Mouse (Mus musculus) midbrain, embryonic 16.5 days (tissue): ENCODE measurements around the gene Gpc6. TPM values are rescaled to one million over a fixed set of nuclear protein-coding genes. Genes with fewer than 3 reads are reported as not detected.

Experiments used
- ATAC-seq: fragments of 200-750 bp; cut with Nextera tagmentation; 2 replicates; pipeline ENCODE4 v1.8.0; 2017; ENCODE audit warnings: moderate TSS enrichment
- H3K27ac ChIP-seq: fragments of 300-500 bp; sonication (generic); 2 replicates; pipeline ENCODE4 v1.5.1; 2014; ENCODE audit warnings: mild to moderate bottlenecking, low read length, mixed read lengths
- H3K27me3 ChIP-seq: fragments of 300-500 bp; sonication (generic); 2 replicates; pipeline ENCODE4 v1.6.1; 2014; ENCODE audit warnings: low read depth, low read length, mixed read lengths; ENCODE audit not compliant: control insufficient read depth, insufficient read depth
- H3K36me3 ChIP-seq: fragments of 300-500 bp; sonication (generic); 2 replicates; pipeline ENCODE4 v1.6.1; 2014; ENCODE audit warnings: mild to moderate bottlenecking, low read length, moderate library complexity, mixed read lengths; ENCODE audit not compliant: control insufficient read depth, insufficient read depth
- H3K4me1 ChIP-seq: fragments of 300-500 bp; sonication (generic); 2 replicates; pipeline ENCODE4 v1.6.1; 2014; ENCODE audit warnings: mild to moderate bottlenecking, low read length, mixed read lengths; ENCODE audit not compliant: control insufficient read depth, insufficient read depth
- H3K4me2 ChIP-seq: fragments of 300-500 bp; sonication (generic); 2 replicates; pipeline ENCODE4 v1.6.1; 2014; ENCODE audit warnings: mild to moderate bottlenecking, low read length, mixed read lengths
- H3K4me3 ChIP-seq: fragments of 300-500 bp; sonication (generic); 2 replicates; pipeline ENCODE4 v1.5.1; 2014; ENCODE audit warnings: low read depth, mild to moderate bottlenecking, low read length, moderate library complexity, mixed read lengths
- H3K9ac ChIP-seq: fragments of 300-500 bp; sonication (generic); 2 replicates; pipeline ENCODE4 v1.6.1; 2014; ENCODE audit warnings: low read depth, low read length, mixed read lengths
- H3K9me3 ChIP-seq: fragments of 300-500 bp; sonication (generic); replicated peaks from 2 replicates; pipeline ENCODE4 v1.6.1; 2014; ENCODE audit warnings: mild to moderate bottlenecking, low read length, mixed read lengths; ENCODE audit not compliant: control insufficient read depth, poor library complexity, severe bottlenecking
- WGBS: fragments of 180-500 bp; shearing (Covaris S2); extraction: QIAGEN DNeasy Blood & Tissue Kit; methylation state at CpG from one replicate; pipeline ENCODE4 v1.1.7; 2014; 5-methylcytosine and 5-hydroxymethylcytosine counted together
- polyA plus RNA-seq: library from polyadenylated mRNA; unstranded; fragments of >200 nt; fragmentation: Nextera tagmentation; extraction: Ambion mirVana; gene quantifications from 2 replicates; pipeline ENCODE4 v1.2.1, GENCODE M21; 2015

Gpc6 gene
- polyA plus RNA-seq, 1 experiment from 2014 or later = 19.7 TPM

- no peak overlapping the region for H3K27ac ChIP-seq
- no peak overlapping the region for H3K9ac ChIP-seq
- no peaks in the 10 kb centered on the region for H3K27me3 ChIP-seq
- ATAC-seq = no peak
- no peak overlapping the region for H3K4me3 ChIP-seq
- H3K36me3 ChIP-seq = no peaks in the 10 kb centered on the region
- no peaks in the 10 kb centered on the region for H3K9me3 ChIP-seq
- no peak overlapping the region for H3K4me2 ChIP-seq
- H3K4me1 ChIP-seq = no peaks in the 10 kb centered on the region
- WGBS = 76% methylated on average over 9 of the region's 9 CpGs
These were observed 700.1 kb downstream of the Gpc6 start for GRCm38 (mm10) chr14:117625100-117625710.

- Histone ChIP-seq H3K4me1 (no peaks in the 10 kb centered on the region), H3K9ac (no peak overlapping the region), H3K4me2 (no peak overlapping the region), H3K27ac (no peak overlapping the region), H3K9me3 (no peaks in the 10 kb centered on the region), H3K4me3 (no peak overlapping the region), H3K27me3 (no peaks in the 10 kb centered on the region), H3K36me3 (no peaks in the 10 kb centered on the region)
- peak; percentile 45; the same call in 1 of the 2 replicates for ATAC-seq
- 67% methylated on average over 14 of the region's 14 CpGs for WGBS
These were observed 709.3 kb downstream of the Gpc6 start for GRCm38 (mm10) chr14:117634238-117634940.

- no peak overlapping the region for H3K4me3 ChIP-seq
- ATAC-seq = no peak
- H3K27ac ChIP-seq = no peak overlapping the region
- H3K9me3 ChIP-seq = no peaks in the 10 kb centered on the region
- no peak overlapping the region for H3K4me2 ChIP-seq
- no peaks in the 10 kb centered on the region for H3K4me1 ChIP-seq
- H3K27me3 ChIP-seq = no peaks in the 10 kb centered on the region
- H3K9ac ChIP-seq = no peak overlapping the region
- WGBS = 78% methylated on average over 2 of the region's 2 CpGs
- H3K36me3 ChIP-seq = no peaks in the 10 kb centered on the region
These were observed 716.7 kb downstream of the Gpc6 start for GRCm38 (mm10) chr14:117641853-117642252.

GRCm38 (mm10) chr14:117643069-117643468 lies 718.0 kb downstream of the Gpc6 start:
- WGBS = 84% methylated on average over 1 of the region's 1 CpGs
- H3K9ac ChIP-seq = no peak overlapping the region
- ATAC-seq = no peak
- no peaks in the 10 kb centered on the region for H3K27me3 ChIP-seq
- H3K9me3 ChIP-seq = no peaks in the 10 kb centered on the region
- H3K4me2 ChIP-seq = no peak overlapping the region
- no peaks in the 10 kb centered on the region for H3K4me1 ChIP-seq
- H3K4me3 ChIP-seq = no peak overlapping the region
- no peaks in the 10 kb centered on the region for H3K36me3 ChIP-seq
- H3K27ac ChIP-seq = no peak overlapping the region

GRCm38 (mm10) chr14:117648199-117648960 lies 723.3 kb downstream of the Gpc6 start:
- Histone ChIP-seq H3K9me3 (no peaks in the 10 kb centered on the region), H3K4me1 (no peaks in the 10 kb centered on the region), H3K27me3 (no peaks in the 10 kb centered on the region), H3K4me2 (no peak overlapping the region), H3K9ac (no peak overlapping the region), H3K36me3 (no peaks in the 10 kb centered on the region), H3K4me3 (no peak overlapping the region), H3K27ac (no peak overlapping the region)
- ATAC-seq = no peak
- WGBS = 87% methylated on average over 9 of the region's 9 CpGs

- 98% methylated on average over 4 of the region's 4 CpGs for WGBS
- no peak overlapping the region for H3K4me3 ChIP-seq
- ATAC-seq = no peak
- H3K9ac ChIP-seq = no peak overlapping the region
- H3K36me3 ChIP-seq = no peaks in the 10 kb centered on the region
- no peak overlapping the region for H3K27ac ChIP-seq
- no peak overlapping the region for H3K4me2 ChIP-seq
- H3K27me3 ChIP-seq = no peaks in the 10 kb centered on the region
- no peaks in the 10 kb centered on the region for H3K4me1 ChIP-seq
- no peaks in the 10 kb centered on the region for H3K9me3 ChIP-seq
These were observed 725.0 kb downstream of the Gpc6 start for GRCm38 (mm10) chr14:117650141-117650540.

- no peaks in the 10 kb centered on the region for H3K27me3 ChIP-seq
These were observed 726.2 kb downstream of the Gpc6 start for GRCm38 (mm10) chr14:117651271-117651670.

GRCm38 (mm10) chr14:117651938-117652337 lies 726.8 kb downstream of the Gpc6 start:
- WGBS = 94% methylated on average over 2 of the region's 2 CpGs
- Histone ChIP-seq H3K36me3 (no peaks in the 10 kb centered on the region), H3K27ac (no peak overlapping the region), H3K4me3 (no peak overlapping the region), H3K9ac (no peak overlapping the region), H3K9me3 (no peaks in the 10 kb centered on the region), H3K27me3 (no peaks in the 10 kb centered on the region), H3K4me1 (peaks cover 2% of the 10 kb centered on the region; the same call in 1 of the 2 replicates), H3K4me2 (no peak overlapping the region)
- no peak for ATAC-seq

More at GRCm38 (mm10) chr14:117651271-117651670, 726.2 kb downstream of the Gpc6 start:
- H3K9me3 ChIP-seq = no peaks in the 10 kb centered on the region
- no peak for ATAC-seq
- H3K4me3 ChIP-seq = no peak overlapping the region
- 78% methylated on average over 4 of the region's 4 CpGs for WGBS
- no peaks in the 10 kb centered on the region for H3K36me3 ChIP-seq
- H3K27ac ChIP-seq = no peak overlapping the region
- peaks cover 2% of the 10 kb centered on the region; the same call in 1 of the 2 replicates for H3K4me1 ChIP-seq
- H3K4me2 ChIP-seq = no peak overlapping the region
- no peak overlapping the region for H3K9ac ChIP-seq

- Histone ChIP-seq H3K4me3 (no peak overlapping the region), H3K36me3 (no peaks in the 10 kb centered on the region), H3K27me3 (no peaks in the 10 kb centered on the region), H3K4me1 (peaks cover 2% of the 10 kb centered on the region; the same call in 1 of the 2 replicates), H3K4me2 (no peak overlapping the region), H3K9ac (no peak overlapping the region), H3K27ac (no peak overlapping the region), H3K9me3 (no peaks in the 10 kb centered on the region)
- WGBS = 53% methylated on average over 6 of the region's 6 CpGs
- no peak for ATAC-seq
These were observed 730.3 kb downstream of the Gpc6 start for GRCm38 (mm10) chr14:117655382-117655781.
